Mouse (Mus musculus) lung, postnatal 0 days (tissue): ENCODE data around the gene Tspan12. TPM values are rescaled to one million over a fixed set of nuclear protein-coding genes. Genes with fewer than 3 reads are reported as not detected.
A peak's percentile ranks its signal among the peaks of the same experiment; 100 is the strongest.

ENCODE experiments used
- ATAC-seq: fragments of 200-750 bp; cut with Nextera tagmentation; 2 replicates; pipeline ENCODE4 v1.8.0; 2017; ENCODE audit warnings: moderate library complexity
- DNase-seq: peaks from one replicate; pipeline ENCODE4 v3.0.0-alpha.2; 2016; ENCODE audit warnings: low spot score
- H3K27ac ChIP-seq: fragments of 300-500 bp; sonication (generic); 2 replicates; pipeline ENCODE4 v1.5.1; 2014; ENCODE audit warnings: antibody characterized with exemption, mild to moderate bottlenecking, low read length, mixed read lengths
- H3K27me3 ChIP-seq: fragments of 300-500 bp; sonication (generic); replicated peaks from 2 replicates; pipeline ENCODE4 v1.6.1; 2014; ENCODE audit warnings: low read length, mixed read lengths; ENCODE audit not compliant: insufficient read depth
- H3K36me3 ChIP-seq: fragments of 300-500 bp; sonication (generic); 2 replicates; pipeline ENCODE4 v1.6.1; 2014; ENCODE audit warnings: low read length, mixed read lengths; ENCODE audit not compliant: insufficient read depth
- H3K4me1 ChIP-seq: fragments of 300-500 bp; sonication (generic); 2 replicates; pipeline ENCODE4 v1.6.1; 2014; ENCODE audit warnings: antibody characterized with exemption, low read depth, low read length, mixed read lengths; ENCODE audit not compliant: insufficient read depth
- H3K4me2 ChIP-seq: fragments of 300-500 bp; sonication (generic); replicated peaks from 2 replicates; pipeline ENCODE4 v1.6.1; 2014; ENCODE audit warnings: low read depth, mild to moderate bottlenecking, low read length, moderate library complexity, mixed read lengths
- H3K4me3 ChIP-seq: fragments of 300-500 bp; sonication (generic); 2 replicates; pipeline ENCODE4 v1.5.1; 2014; ENCODE audit warnings: low read depth, low read length
- H3K9ac ChIP-seq: fragments of 300-500 bp; sonication (generic); replicated peaks from 2 replicates; pipeline ENCODE4 v1.6.1; 2014; ENCODE audit warnings: low read depth, mild to moderate bottlenecking
- H3K9me3 ChIP-seq: fragments of 300-500 bp; sonication (generic); 2 replicates; pipeline ENCODE4 v1.6.1; 2016; ENCODE audit warnings: low read length, mixed read lengths
- CTCF ChIP-seq: IDR thresholded peaks from 2 replicates; pipeline ENCODE4 v1.5.1; 2016; ENCODE audit warnings: antibody characterized with exemption, mild to moderate bottlenecking
- EP300 ChIP-seq: IDR thresholded peaks from 2 replicates; pipeline ENCODE4 v1.6.1; 2016; ENCODE audit warnings: antibody characterized with exemption, mild to moderate bottlenecking, control low read depth
- WGBS: fragments of 180-500 bp; shearing (Covaris S2); extraction: QIAGEN DNeasy Blood & Tissue Kit; methylation state at CpG from one replicate; pipeline ENCODE4 v1.1.7; 2014; 5-methylcytosine and 5-hydroxymethylcytosine counted together
- polyA plus RNA-seq: library from polyadenylated mRNA; unstranded; fragments of >200 nt; fragmentation: Nextera tagmentation; extraction: Ambion mirVana; gene quantifications from 2 replicates; pipeline ENCODE4 v1.2.1, GENCODE M21; 2015

Tspan12 gene
- polyA plus RNA-seq, 1 experiment from 2014 or later: 85.5 TPM

- ATAC-seq: peak; percentile 67
- DNase-seq: peak; percentile 48
- WGBS: 50% methylated on average over 4 of the region's 4 CpGs
Measured at GRCm38 (mm10) chr6:21797087-21797486, 55.2 kb downstream of the Tspan12 start.

GRCm38 (mm10) chr6:21796413-21796812 is 55.9 kb downstream of the Tspan12 start:
- Histone ChIP-seq H3K4me2 (no peak overlapping the region), H3K27ac (no peak overlapping the region), H3K4me1 (peaks cover 4% of the 10 kb centered on the region; the same call in 1 of the 2 replicates), H3K4me3 (no peak overlapping the region), H3K27me3 (no peaks in the 10 kb centered on the region), H3K36me3 (no peaks in the 10 kb centered on the region), H3K9ac (no peak overlapping the region), H3K9me3 (no peaks in the 10 kb centered on the region)
- DNase-seq (no peak), ATAC-seq (no peak)
- no peak for TF ChIP-seq CTCF
- no peak for TF ChIP-seq EP300
- WGBS: 84% methylated on average over 10 of the region's 10 CpGs

More at GRCm38 (mm10) chr6:21797087-21797486, 55.2 kb downstream of the Tspan12 start:
- no peak overlapping the region for H3K4me3 ChIP-seq
- H3K9ac ChIP-seq: no peak overlapping the region
- H3K27ac ChIP-seq: no peak overlapping the region
- H3K4me2 ChIP-seq: no peak overlapping the region
- no peaks in the 10 kb centered on the region for H3K36me3 ChIP-seq
- peaks cover 4% of the 10 kb centered on the region; the same call in 1 of the 2 replicates for H3K4me1 ChIP-seq
- H3K9me3 ChIP-seq: no peaks in the 10 kb centered on the region
- TF ChIP-seq CTCF: no peak
- peak; percentile 62 for TF ChIP-seq EP300
- no peaks in the 10 kb centered on the region for H3K27me3 ChIP-seq

- no peak for ATAC-seq
- Histone ChIP-seq H3K9me3 (no peaks in the 10 kb centered on the region), H3K27me3 (no peaks in the 10 kb centered on the region), H3K4me3 (no peak overlapping the region), H3K9ac (no peak overlapping the region), H3K36me3 (no peaks in the 10 kb centered on the region), H3K4me1 (peaks cover 4% of the 10 kb centered on the region; the same call in 1 of the 2 replicates), H3K4me2 (no peak overlapping the region), H3K27ac (no peak overlapping the region)
- DNase-seq: no peak
- TF ChIP-seq CTCF (no peak), EP300 (no peak)
- WGBS: 72% methylated on average over 5 of the region's 5 CpGs
Measured at GRCm38 (mm10) chr6:21795410-21795809, 56.9 kb downstream of the Tspan12 start.

GRCm38 (mm10) chr6:21795072-21795407 is 57.3 kb downstream of the Tspan12 start:
- DNase-seq: peak; percentile 81
- Histone ChIP-seq H3K4me1 (peaks cover 4% of the 10 kb centered on the region; the same call in 1 of the 2 replicates), H3K27me3 (no peaks in the 10 kb centered on the region), H3K4me3 (no peak overlapping the region), H3K9ac (no peak overlapping the region), H3K27ac (no peak overlapping the region), H3K36me3 (no peaks in the 10 kb centered on the region), H3K9me3 (no peaks in the 10 kb centered on the region), H3K4me2 (no peak overlapping the region)
- TF ChIP-seq CTCF (peak; percentile 79), EP300 (no peak)
- 2% methylated on average over 7 of the region's 7 CpGs for WGBS
- peak; percentile 60 for ATAC-seq

- Histone ChIP-seq H3K9ac (no peak overlapping the region), H3K27me3 (no peaks in the 10 kb centered on the region), H3K36me3 (no peaks in the 10 kb centered on the region), H3K4me2 (no peak overlapping the region), H3K27ac (no peak overlapping the region), H3K4me1 (peaks cover 4% of the 10 kb centered on the region; the same call in 1 of the 2 replicates), H3K4me3 (no peak overlapping the region), H3K9me3 (no peaks in the 10 kb centered on the region)
- DNase-seq: no peak
- no peak for TF ChIP-seq EP300
- TF ChIP-seq CTCF: no peak
- WGBS: 78% methylated on average over 11 of the region's 11 CpGs
- ATAC-seq: no peak
Measured at GRCm38 (mm10) chr6:21794337-21795071, 57.8 kb downstream of the Tspan12 start.

GRCm38 (mm10) chr6:21791307-21791706 is 61.0 kb downstream of the Tspan12 start:
- no peaks in the 10 kb centered on the region for H3K36me3 ChIP-seq
- no peak overlapping the region for H3K4me2 ChIP-seq
- H3K4me3 ChIP-seq: no peak overlapping the region
- no peak for TF ChIP-seq EP300
- no peak for TF ChIP-seq CTCF
- H3K9ac ChIP-seq: no peak overlapping the region
- no peaks in the 10 kb centered on the region for H3K27me3 ChIP-seq
- ATAC-seq (no peak), DNase-seq (no peak)
- H3K4me1 ChIP-seq: no peaks in the 10 kb centered on the region
- WGBS: 37% methylated on average over 7 of the region's 7 CpGs
- no peak overlapping the region for H3K27ac ChIP-seq
- no peaks in the 10 kb centered on the region for H3K9me3 ChIP-seq
